Mouse (Mus musculus) embryonic facial prominence, embryonic 11.5 days (tissue): Measurements from ENCODE around the gene Gtf2i. TPM values are rescaled to one million over a fixed set of nuclear protein-coding genes. Genes with fewer than 3 reads are reported as not detected.
"Not testable (repeated sequence)": the region's sequence is repeated elsewhere in the genome, so short reads cannot be mapped to it uniquely, and the experiment has no call there.

ENCODE experiments used
- ATAC-seq: fragments of 200-750 bp; cut with Nextera tagmentation; replicated peaks from 2 replicates; pipeline ENCODE4 v1.8.0; 2017; ENCODE audit warnings: low read depth; ENCODE audit not compliant: insufficient number of reproducible peaks, low FRiP score, low TSS enrichment
- DNase-seq: peaks from one replicate; pipeline ENCODE4 v3.0.0-alpha.2; 2015; ENCODE audit warnings: low spot score
- H3K27ac ChIP-seq: fragments of 300-500 bp; sonication (generic); replicated peaks from 2 replicates; pipeline ENCODE4 v1.5.1; 2014; ENCODE audit warnings: mild to moderate bottlenecking, low read depth, low read length, control low read depth
- H3K27me3 ChIP-seq: fragments of 300-500 bp; sonication (generic); 2 replicates; pipeline ENCODE4 v1.6.1; 2014; ENCODE audit warnings: mild to moderate bottlenecking, low read length, moderate library complexity, mixed read lengths; ENCODE audit not compliant: control insufficient read depth, insufficient read depth
- H3K36me3 ChIP-seq: fragments of 300-500 bp; sonication (generic); replicated peaks from 2 replicates; pipeline ENCODE4 v1.6.1; 2014; ENCODE audit warnings: low read depth, mild to moderate bottlenecking, low read length, moderate library complexity, mixed read lengths; ENCODE audit not compliant: control insufficient read depth, insufficient read depth
- H3K4me1 ChIP-seq: fragments of 300-500 bp; sonication (generic); 2 replicates; pipeline ENCODE4 v1.6.1; 2014; ENCODE audit warnings: low read length, mixed read lengths; ENCODE audit not compliant: control insufficient read depth, insufficient read depth
- H3K4me2 ChIP-seq: fragments of 300-500 bp; sonication (generic); 2 replicates; pipeline ENCODE4 v1.6.1; 2014; ENCODE audit warnings: low read depth, mild to moderate bottlenecking, control low read depth, low read length, moderate library complexity
- H3K4me3 ChIP-seq: fragments of 300-500 bp; sonication (generic); 2 replicates; pipeline ENCODE4 v1.5.1; 2014; ENCODE audit warnings: low read depth, low read length, control low read depth
- H3K9ac ChIP-seq: fragments of 300-500 bp; sonication (generic); replicated peaks from 2 replicates; pipeline ENCODE4 v1.6.1; 2014; ENCODE audit warnings: mild to moderate bottlenecking, control low read depth, low read length
- H3K9me3 ChIP-seq: fragments of 300-500 bp; sonication (generic); replicated peaks from 2 replicates; pipeline ENCODE4 v1.6.1; 2016; ENCODE audit warnings: mild to moderate bottlenecking, low read length, inconsistent platforms, mixed read lengths; ENCODE audit not compliant: control insufficient read depth
- WGBS: fragments of 180-500 bp; shearing (Covaris S2); extraction: QIAGEN DNeasy Blood & Tissue Kit; methylation state at CpG from one replicate; pipeline ENCODE4 v1.1.7; 2014; 5-methylcytosine and 5-hydroxymethylcytosine counted together
- polyA plus RNA-seq: library from polyadenylated mRNA; unstranded; fragments of >200 nt; fragmentation: Nextera tagmentation; extraction: Ambion mirVana; gene quantifications from 2 replicates; pipeline ENCODE4 v1.2.1, GENCODE M21; 2014

The Gtf2i gene
- polyA plus RNA-seq, 1 experiment from 2014 or later = 193 TPM

DNA sequence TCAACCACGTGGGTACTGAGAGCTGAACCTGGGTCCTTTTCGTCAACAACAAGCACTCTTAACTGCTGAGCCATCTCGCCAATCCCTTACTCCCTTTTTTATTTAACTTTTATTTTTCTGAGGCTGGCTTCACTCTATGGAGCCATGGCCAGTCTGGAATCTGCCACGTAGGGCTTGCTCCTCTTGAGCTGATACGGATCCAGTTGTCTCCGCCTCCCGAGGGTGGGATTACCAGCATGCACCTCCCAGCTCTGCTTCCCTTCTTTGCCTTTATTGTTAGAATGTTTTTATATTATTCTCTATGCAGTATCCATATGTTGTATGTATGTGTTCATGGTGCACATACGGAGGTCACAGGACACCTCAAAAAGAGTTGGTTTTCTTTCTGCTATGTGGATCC, 29.5 kb upstream of the Gtf2i start:
- Histone ChIP-seq H3K4me2 (no peak overlapping the region), H3K9me3 (no peaks in the 10 kb centered on the region), H3K9ac (no peak overlapping the region), H3K27ac (no peak overlapping the region), H3K4me3 (no peak overlapping the region), H3K36me3 (no peaks in the 10 kb centered on the region), H3K4me1 (no peaks in the 10 kb centered on the region), H3K27me3 (no peaks in the 10 kb centered on the region)
- no peak for DNase-seq
- 86% methylated on average over 8 of the region's 8 CpGs for WGBS
- ATAC-seq = no peak

- 75% methylated on average over 4 of the region's 4 CpGs for WGBS
- not testable (repeated sequence) for H3K9ac ChIP-seq, H3K9me3 ChIP-seq, DNase-seq, H3K36me3 ChIP-seq, H3K27me3 ChIP-seq, H3K4me2 ChIP-seq, H3K4me3 ChIP-seq, ATAC-seq, H3K27ac ChIP-seq, H3K4me1 ChIP-seq
These were observed 29.0 kb upstream of the Gtf2i start for GRCm38 (mm10) chr5:134343530-134343929.

DNA sequence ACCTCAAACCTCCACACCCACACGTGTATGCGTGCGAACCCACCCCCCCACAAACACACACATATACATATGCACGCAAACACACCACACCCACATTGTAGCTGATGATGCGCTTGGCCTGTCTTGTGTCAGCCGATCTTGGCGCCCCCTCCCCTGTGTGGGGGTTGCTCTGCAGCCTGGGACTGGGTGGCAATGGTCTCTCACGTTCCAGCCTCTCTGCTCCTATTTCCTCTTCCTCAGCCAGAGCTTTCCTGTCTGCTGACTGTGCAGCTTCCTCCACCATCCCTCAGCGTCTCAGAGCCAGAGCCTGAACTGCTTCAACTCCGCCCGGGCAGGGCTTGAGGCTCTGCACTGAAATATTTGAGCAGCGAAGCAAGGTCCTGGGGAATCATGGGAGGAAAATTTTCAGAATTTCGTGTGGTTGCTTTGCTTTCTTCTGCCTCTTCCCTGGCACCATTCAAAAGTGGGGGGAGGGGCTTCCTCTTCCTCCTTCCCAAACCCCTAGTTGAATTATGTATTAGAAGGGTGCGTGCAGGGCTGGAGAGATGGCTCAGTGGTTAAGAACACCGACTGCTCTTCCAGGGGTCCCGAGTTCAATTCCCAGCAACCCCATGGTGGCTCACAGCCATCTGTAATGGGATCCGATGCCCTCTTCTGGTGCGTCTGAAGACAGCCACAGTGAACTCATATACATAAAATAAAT, 28.1 kb upstream of the Gtf2i start:
- no peak overlapping the region for H3K27ac ChIP-seq
- H3K4me1 ChIP-seq = no peaks in the 10 kb centered on the region
- ATAC-seq (no peak), DNase-seq (no peak)
- H3K9me3 ChIP-seq = no peaks in the 10 kb centered on the region
- 85% methylated on average over 18 of the region's 18 CpGs for WGBS
- H3K27me3 ChIP-seq = no peaks in the 10 kb centered on the region
- H3K4me3 ChIP-seq = no peak overlapping the region
- no peaks in the 10 kb centered on the region for H3K36me3 ChIP-seq
- H3K4me2 ChIP-seq = no peak overlapping the region
- no peak overlapping the region for H3K9ac ChIP-seq

- H3K27me3 ChIP-seq = no peaks in the 10 kb centered on the region
- no peak overlapping the region for H3K9ac ChIP-seq
- no peak overlapping the region for H3K4me2 ChIP-seq
- DNase-seq (no peak), ATAC-seq (no peak)
- WGBS = 93% methylated on average over 5 of the region's 5 CpGs
- H3K36me3 ChIP-seq = no peaks in the 10 kb centered on the region
- no peak overlapping the region for H3K27ac ChIP-seq
- H3K9me3 ChIP-seq = no peaks in the 10 kb centered on the region
- no peak overlapping the region for H3K4me3 ChIP-seq
- no peaks in the 10 kb centered on the region for H3K4me1 ChIP-seq
These were observed 27.2 kb upstream of the Gtf2i start for GRCm38 (mm10) chr5:134341721-134342120.

DNA sequence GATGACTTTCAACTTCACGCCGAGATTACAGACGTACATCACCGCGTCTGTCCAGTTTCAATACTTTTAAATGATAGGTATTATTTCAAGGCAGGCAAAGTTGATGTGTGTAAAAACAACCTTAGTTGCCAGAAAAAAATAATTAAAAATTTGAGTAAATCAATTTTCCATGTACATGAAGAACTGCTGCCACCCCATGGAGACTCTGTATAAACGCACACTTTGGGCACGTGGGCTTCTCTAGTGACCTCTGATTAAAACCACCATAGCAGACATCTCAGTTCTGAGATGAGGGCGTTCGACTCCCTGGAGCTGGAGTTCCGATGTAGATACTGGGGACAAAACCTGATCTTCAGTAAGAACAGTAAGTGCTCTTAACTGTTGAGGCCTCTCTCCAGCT, 26.8 kb upstream of the Gtf2i start:
- WGBS = 78% methylated on average over 10 of the region's 10 CpGs
- Histone ChIP-seq H3K9ac (no peak overlapping the region), H3K4me3 (no peak overlapping the region), H3K9me3 (no peaks in the 10 kb centered on the region), H3K27me3 (no peaks in the 10 kb centered on the region), H3K4me1 (no peaks in the 10 kb centered on the region), H3K27ac (no peak overlapping the region), H3K4me2 (no peak overlapping the region), H3K36me3 (no peaks in the 10 kb centered on the region)
- DNase-seq (peak; percentile 67), ATAC-seq (no peak)

DNA sequence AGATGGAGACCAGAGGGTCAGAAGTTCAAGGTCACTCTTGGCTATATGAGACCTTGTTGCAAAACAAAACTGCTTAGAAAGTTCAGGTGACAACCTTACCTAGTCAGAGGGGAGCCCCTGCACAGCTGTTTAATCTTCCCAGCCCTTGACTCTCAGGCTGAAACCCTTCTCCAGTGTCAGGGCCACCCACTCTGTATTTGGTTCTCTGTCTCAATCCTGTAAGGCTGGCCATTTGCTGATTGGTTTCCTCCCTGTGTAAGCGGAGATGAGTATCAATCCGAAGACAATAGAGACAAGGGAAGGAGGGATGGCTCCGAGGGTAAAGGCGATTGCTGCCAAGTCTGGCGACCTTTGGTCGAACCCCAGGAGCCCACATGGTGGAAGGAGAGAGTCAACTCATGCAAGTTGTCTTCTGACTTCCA, 25.6 kb upstream of the Gtf2i start:
- no peaks in the 10 kb centered on the region for H3K9me3 ChIP-seq
- no peaks in the 10 kb centered on the region for H3K36me3 ChIP-seq
- H3K4me2 ChIP-seq = no peak overlapping the region
- DNase-seq (no peak), ATAC-seq (peak; percentile 11; the same call in 1 of the 2 replicates)
- H3K9ac ChIP-seq = no peak overlapping the region
- no peaks in the 10 kb centered on the region for H3K27me3 ChIP-seq
- H3K4me3 ChIP-seq = no peak overlapping the region
- 28% methylated on average over 6 of the region's 6 CpGs for WGBS
- no peaks in the 10 kb centered on the region for H3K4me1 ChIP-seq
- H3K27ac ChIP-seq = no peak overlapping the region

GRCm38 (mm10) chr5:134337012-134337411, 22.5 kb upstream of the Gtf2i start:
- not testable (repeated sequence) for H3K9me3 ChIP-seq, H3K9ac ChIP-seq, H3K36me3 ChIP-seq, H3K27ac ChIP-seq, ATAC-seq, H3K27me3 ChIP-seq, H3K4me3 ChIP-seq, H3K4me1 ChIP-seq, H3K4me2 ChIP-seq, DNase-seq
- WGBS = 69% methylated on average over 2 of the region's 2 CpGs

DNA sequence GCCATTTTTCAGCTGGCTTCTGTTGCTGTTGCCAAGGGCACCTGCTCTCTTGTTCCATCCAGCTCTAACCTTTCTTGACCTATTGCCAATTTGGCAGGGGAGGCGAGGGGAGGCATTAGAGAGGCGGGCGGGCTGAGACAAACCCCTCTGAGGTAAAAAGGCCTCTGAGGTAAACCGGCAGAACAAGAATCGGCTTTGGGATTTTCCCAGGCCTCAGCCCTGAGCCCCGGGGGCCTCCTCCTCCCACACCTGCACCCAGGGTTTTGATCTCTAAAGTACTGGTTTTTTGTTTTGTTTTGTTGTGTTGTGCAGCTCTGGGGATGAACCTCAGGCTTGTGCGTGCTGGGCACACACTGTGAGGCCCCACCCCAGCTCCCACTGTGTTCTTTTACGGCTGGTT, 18.2 kb upstream of the Gtf2i start:
- Histone ChIP-seq H3K27me3 (no peaks in the 10 kb centered on the region), H3K4me3 (no peak overlapping the region), H3K4me1 (no peaks in the 10 kb centered on the region), H3K9ac (no peak overlapping the region), H3K36me3 (no peaks in the 10 kb centered on the region), H3K9me3 (no peaks in the 10 kb centered on the region), H3K4me2 (no peak overlapping the region), H3K27ac (no peak overlapping the region)
- 34% methylated on average over 8 of the region's 8 CpGs for WGBS
- DNase-seq = peak; percentile 69
- ATAC-seq = 0 out of 2 replicates have a peak, but pooled peaks have one; percentile 25
